Mouse (Mus musculus) cerebellum, adult 18-20 months (tissue): ENCODE measurements around the gene Grin2b.

ENCODE experiments used
- DNase-seq, 2 experiments: peaks; one replicate each; pipeline ENCODE4 v3.0.0; 2021

Grin2b gene

DNA sequence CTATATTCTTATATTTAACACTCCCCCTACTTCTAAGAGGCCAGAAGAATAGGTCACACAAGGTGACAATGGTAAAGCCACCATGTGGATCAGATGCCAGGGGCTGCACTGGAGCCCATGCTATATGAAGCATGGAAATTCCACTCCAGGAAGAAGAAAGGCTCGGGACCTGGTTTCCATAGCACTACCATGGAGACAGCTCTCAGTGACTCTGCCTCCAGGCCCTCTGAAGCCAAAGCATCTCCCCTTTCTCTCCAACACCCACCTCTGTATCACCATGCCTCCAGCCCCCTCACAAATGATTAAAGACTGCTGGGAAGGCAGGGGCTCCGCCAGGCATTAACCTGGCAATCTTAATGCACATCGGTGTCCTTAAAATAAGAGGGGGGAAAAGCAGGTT lies 179.4 kb downstream of the Grin2b start:
- no peak for DNase-seq

DNA sequence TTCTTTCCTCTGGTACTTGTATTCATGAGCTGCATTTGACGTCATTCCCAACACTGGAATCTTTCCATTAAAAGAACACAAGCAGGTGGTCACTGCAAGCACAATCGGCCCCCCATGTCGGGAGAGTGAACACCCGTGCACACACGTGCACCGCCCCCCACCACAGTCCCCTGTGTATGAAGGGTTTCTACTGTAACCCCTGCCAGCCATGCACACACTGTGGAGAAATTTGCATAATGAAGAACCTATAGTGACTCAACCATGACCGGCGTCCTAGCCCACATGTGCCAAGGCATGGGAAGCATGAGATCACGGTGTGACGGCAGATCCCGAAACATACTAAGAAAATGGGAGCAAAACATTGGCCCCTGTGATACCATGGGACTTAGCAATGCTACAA lies 179.9 kb downstream of the Grin2b start:
- no peak for DNase-seq

DNA sequence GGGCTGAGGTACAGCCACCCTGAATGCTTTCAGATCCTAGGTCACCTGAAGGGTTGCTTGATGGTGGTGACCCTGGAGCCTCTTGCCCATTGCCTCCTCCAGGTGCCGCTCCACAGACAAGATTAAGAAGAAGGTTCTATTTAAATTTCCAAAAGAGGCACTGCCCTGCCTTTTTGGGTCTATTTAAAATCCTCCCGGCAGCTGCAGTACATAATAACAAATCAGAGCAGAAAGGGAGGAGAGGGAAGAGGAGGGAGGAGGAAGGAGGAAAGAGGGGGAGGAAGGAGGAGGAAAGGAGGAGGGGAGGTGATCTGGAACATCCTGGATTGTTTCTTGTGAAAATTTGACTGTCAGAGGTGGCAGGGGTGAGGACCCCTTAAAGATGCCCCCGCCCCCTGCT lies 197.2 kb downstream of the Grin2b start:
- no peak for DNase-seq

DNA sequence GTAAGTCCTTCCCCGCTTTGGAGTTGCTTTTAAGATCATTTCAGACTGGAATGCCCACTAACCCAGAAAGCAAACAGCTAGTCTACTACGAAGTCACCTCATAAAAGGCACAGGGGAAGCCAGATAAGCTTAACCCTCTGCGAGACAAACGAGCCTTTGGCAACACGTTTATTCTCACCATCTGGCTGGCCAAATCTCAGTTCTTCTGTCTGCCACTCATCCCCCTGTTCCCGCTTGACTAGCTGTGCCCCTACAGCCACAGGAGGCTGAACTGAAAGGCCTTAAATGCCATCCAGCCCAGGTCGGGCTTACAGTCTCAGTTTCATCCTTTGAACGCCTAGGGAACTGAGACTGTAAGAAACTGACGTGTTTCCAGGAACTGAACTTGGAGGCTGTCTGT lies 200.8 kb downstream of the Grin2b start:
- peak in 1 of 2 experiments; percentile 8 for DNase-seq

DNA sequence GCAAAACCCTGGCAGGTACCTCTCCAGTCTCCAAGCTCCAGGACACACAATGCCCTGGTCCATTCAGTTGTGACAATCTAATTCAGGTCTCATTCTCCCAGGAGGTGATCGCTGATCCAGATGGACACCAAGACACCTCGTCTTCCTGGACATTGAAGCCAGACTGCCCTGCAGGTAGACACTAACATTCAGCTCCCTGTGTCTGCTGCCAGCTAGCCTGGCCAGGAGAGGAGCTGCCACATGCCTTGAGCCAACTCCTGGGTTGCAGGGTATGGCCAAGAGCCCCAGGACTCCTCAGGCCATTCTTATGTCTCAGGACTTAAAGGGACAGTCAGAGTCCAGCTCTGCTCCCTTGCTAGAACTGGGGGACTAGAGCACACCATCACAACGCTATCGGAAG lies 201.8 kb downstream of the Grin2b start:
- peak; percentile 80 to 88 for DNase-seq

DNA sequence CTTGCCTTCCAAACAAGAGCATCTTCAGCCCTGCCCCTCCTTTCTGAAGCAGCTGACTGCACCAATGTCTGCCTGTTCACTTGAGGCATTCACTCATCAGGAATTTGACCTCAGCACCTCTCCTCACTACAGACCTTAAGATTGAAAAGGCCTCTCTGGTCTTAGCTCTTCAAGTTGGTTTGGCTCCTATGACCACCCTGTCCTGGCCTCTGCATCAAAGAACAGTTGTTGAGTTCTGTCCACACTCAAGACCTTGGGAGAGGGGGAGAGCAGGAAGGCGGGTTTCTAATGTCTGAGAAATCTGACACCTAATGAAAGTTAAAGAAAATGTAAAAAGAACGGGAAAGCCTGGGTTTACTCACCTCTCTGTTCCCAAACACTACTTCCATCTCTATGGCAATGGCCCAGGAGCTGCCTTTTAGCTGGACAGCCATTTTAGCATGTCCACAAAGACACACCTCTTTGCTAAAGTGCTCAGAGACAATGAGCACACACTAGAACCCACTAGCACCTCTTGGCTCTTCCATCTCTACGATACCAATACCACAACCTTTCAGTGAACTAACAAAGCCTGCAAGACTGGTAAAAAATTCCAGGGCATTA lies 202.5 kb downstream of the Grin2b start:
- peak in 1 of 2 experiments; percentile 8 for DNase-seq

DNA sequence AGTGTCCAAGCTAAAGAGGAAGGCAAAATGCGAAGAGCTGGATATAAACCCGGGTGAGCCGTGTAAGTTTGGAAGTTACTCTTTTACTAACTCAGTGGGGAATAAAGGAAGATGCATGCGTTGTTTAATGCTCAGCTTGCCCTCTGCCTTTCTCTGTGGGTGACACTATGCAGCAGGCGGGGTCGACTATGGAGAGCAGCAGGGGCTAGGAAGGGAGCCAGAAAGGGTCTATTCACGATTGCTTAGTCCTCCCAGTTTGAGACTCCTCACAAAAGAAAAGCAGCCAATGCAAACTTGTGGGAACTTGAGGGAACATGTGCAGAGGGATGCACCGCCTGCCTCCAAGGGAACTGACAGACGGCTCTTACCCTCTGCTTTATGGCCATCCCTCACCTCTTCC lies 211.5 kb downstream of the Grin2b start:
- no peak for DNase-seq

DNA sequence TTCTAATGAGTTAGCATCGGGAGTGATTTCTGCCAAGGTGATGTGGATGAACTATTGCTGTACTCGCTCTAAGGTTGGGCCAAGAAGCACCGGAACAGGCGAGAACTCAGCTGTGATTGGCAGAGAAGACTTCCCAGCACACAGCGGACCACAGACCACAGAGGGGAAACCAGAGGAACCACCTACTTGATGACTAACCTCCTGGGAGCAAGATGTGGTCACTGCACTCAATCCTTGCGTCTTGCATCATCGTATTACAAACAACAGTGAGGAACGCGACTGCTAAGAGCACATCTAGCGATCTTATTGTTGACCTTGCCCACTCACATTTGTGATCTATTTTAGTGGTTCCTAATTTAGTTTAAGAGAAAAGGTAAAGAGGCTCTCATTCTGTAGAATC lies 213.7 kb downstream of the Grin2b start:
- no peak for DNase-seq

DNA sequence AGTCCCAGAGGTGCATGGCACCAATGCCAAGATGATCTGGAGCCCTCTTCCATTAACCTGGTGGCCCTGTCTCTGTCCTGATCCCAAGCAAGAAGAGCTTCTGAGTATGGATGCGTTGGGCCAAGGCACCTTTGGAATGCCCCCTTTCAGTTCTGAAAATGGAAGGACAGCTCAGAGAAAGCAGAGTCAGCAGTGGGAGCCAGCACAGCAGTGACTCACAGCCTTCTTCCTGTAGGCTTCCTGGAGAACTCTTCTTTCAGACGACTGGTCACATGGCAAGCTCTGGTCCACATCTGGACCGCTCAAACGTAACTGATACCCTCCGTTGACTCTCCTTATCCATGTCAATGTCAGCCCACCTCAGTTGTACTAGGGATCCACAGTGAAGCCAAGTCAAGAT lies 221.6 kb downstream of the Grin2b start:
- DNase-seq, result no peak

DNA sequence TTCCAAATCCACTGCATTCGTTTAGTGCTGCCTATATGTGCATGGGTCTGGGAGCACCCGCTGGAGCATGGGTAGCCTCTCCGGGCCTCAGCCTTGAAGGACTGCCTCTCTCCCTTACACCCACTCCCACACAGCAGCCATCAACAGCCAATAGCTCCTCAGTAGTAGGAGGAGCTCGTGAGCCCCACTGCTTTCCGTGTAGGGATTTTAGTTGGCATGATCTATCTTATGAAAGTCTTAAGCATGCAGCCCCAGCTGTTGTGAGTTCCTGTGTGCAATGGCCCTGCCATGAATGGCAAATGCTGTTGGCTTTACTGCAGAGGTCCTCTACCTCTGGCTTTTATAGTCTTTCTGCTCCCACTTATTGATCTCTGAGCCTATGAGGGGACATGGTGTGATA lies 227.8 kb downstream of the Grin2b start:
- DNase-seq, result no peak

DNA sequence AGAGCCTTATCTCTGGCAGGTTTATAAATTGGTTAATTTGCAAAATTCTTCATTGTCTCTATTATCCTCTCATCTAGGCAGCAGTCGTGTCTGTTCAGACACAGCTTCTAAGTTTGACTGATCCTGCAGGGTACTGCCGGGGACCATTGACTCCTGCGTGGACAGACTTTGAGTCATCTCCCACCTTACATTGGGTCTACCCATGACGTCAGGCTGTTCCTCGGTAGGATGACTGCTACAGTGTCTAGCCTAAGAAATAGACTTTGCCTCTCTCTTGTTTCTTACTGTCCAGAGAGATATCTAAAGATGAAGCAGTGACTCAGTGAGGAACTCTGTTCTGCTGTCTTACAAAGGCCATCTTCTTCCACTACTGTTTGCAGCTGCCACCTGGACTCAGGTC lies 229.0 kb downstream of the Grin2b start:
- DNase-seq, result no peak

DNA sequence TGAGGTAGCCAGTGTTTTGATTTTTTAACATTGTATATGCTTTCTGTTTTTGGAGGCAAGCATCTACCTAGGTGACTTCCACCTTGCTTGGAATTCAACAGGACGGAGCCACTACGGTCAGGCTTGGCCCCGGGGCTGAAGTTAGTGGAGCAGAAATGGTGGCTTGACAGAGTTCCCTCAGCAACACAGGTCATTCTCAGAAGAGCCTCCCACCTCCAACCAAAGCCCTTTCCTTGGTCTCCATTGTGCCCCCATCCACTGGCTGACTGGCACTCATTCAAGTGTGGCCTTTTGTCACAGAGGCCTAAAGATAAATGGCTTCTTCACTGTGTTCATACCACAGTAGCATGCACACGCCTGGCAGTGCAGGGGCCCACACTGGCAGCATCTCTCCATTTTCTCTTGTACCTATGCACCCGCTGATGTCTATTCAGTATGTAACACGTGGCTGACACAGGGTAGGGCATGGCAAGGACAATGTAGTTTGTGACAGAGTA lies 230.1 kb downstream of the Grin2b start:
- DNase-seq, result no peak

DNA sequence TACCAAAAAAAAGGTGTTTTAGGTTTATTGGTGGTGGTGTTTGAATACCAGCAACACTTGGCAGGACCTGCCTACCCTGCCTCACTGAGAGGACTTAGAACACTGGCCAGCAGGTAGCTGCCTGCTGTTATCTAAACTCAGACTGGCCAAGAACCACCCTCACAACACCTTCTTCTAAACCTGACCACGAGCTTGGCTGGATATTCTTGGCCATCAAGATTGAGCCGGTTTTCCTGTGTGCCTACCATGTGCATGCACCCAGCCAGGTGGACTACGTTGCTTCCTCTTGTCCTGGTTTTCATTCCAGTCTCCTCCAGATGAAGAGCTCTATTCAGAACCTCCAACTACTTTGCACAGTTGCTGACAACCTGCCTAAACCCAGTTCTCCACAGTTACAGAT lies 240.4 kb downstream of the Grin2b start:
- DNase-seq, result no peak

DNA sequence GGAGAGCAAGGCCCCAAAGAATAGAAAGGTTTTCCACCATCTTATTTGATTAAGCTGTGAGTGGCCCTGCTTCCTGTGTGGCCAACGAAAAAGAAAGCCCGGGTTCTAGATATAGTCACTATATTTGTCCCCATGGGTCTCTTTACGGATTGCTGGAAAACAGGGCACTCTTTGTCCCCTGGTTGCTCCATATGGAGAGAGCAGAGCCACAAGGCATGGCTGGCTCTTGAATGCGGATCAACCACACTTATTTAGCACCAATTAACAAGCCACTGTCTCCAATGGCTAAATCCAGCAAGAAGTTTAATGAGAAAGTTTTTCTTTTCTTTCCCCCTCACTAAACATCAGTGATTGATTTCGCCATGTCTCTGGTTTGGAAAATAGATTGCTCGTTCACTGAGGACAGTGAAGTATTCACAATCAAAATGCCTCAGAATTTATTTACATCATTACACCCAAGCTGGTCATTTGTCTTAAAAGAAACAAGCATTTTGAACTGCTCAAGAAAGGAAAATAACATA lies 240.9 kb downstream of the Grin2b start:
- no peak for DNase-seq

DNA sequence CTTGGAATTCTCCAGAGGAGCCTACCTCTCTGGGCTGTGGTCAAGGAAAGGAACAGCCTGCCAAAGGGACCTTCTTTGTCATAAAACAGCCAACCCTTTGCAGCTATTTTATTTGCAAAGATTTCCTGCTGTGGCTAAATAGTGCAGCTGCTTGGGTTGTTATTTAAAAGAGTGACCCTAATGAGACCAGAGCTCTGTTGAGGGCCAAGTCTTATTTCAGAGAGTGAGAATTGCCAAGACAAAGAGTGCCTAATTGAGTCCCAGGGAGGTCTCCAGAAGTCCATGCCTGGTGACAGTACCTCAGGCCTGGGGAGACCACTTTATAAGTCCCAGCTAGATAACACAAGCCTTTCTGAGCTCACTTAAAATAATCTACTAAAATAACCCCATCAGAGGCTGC lies 255.6 kb downstream of the Grin2b start:
- DNase-seq, result no peak

DNA sequence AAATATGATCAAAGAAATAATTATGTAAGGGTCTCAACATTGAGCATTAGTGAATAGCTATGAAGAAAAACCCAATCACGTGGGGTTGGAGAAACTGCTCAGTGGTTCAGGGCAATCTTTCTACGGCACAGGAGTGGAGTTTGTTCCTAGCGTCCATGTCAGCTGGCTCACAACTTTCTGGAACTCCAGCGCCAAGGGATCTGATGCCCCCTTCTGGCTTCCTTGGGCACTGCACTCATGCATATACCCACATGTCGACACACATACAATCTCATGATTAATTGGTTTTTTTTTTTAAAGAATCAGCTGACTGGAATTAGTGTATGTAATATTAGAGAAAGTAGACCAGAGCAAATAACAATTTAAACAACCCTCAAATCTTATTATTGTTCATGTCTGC lies 258.7 kb downstream of the Grin2b start:
- no peak for DNase-seq

DNA sequence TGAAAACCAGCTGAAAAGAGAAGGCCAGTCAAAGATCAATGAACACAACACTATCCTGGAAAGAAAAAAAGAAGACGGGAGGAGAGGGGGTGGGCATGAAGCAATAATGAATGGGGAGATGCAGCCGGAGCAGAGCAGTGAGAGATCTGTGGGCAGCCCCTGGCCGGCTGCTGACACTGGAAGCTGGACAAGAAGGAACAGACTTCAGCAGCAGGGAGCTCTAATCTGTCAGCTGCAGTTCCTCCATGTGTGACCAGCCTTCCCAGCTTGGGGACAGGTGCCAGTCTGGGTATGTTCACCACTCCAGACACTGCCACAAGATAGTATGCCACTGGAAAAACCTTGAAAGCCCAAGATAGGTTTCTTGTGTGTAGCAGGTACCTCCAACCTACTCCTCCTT lies 261.2 kb downstream of the Grin2b start:
- no peak for DNase-seq

DNA sequence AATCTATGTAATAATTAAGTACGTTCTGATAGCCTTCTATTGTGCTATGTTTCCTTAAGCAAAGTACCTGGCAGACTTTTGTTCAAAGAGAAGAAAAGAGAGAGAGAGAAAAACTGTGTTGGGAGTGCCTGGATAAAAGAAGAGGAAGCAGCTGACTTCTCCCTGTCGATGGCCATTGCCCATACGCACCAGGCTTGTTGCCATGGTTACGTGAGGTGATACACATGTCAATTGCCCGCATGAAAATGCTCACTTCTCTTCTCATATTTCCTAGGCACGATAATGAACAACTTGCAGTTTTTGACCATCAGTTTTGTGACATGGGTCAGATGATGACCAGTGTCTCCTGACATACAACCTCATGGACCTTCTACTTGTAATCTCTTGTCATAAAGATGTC lies 262.2 kb downstream of the Grin2b start:
- no peak for DNase-seq

DNA sequence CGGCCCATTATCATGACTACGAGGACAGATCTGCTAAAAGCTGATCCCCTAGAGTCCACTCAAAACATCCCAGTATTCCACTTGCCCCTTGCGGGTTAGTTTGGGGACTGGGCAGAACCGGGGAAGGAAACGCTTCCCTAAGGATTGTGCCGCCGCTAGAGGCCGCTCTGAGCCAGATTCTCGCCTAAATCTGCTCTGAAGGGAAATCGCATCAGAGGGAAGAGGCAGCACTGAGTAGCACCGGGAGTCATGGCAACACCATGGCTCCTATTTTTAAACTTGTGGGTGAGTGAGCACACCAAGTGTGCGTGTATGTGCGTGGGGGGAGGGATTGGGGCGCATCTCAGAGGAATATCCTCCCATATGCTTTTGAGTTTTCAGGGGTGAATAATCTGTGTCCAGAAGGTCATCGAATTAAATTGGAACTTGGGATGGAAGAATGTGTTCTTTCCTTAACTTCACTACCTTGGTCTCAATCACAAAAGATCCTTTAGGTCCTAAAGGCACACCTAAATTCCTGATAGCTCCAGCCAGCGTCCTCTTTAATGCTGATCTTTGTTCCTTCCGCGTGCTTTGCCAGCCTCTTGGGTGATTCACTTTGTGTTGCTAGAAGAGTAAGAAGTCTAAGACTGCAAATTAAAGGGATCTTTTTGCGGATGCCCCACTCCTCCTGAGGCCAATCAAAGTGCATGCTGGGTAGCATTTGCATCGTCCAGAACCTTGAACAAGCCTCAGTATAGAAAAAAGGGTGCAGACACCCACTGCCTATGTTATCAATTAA lies 265.6 kb downstream of the Grin2b start:
- peak; percentile 76 to 80 for DNase-seq

DNA sequence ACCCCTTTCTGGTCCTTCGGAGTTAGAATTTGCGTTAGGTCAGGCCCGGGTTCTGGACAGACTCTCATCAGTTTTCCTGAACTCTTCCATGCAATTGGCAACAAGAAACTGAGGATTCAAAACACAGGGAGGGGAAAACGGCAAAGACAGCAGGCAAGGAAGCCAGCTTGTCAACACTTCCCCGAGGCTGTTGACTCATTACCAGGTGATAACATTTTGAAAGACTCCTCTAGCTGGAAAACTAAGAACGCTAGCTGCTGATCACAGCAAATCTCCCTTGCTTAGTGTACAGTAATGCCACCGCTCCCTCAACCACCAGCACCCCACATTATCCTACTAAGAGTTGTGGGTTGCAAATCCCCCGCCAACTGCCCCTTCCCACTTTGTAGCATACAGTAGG lies 266.2 kb downstream of the Grin2b start:
- no peak for DNase-seq

DNA sequence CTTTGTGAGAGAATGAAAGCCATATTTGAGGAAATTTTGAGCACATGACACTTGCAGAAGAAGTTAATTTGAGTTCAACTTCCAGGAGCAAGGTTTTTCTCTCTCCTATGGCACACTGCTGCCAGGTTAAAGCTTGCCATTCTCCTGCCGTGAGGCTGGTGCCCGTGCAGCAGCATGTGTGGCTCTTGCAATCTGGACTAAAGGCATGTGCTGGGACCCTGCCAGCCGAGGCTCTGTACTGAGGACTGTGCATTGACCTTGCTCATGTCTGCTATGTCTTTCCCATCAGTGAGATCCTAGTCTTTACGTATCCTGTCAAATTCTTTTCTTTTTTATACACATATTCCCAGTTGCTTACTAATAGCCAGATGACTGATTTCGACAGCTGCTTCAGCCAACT lies 268.9 kb downstream of the Grin2b start:
- DNase-seq, result no peak

DNA sequence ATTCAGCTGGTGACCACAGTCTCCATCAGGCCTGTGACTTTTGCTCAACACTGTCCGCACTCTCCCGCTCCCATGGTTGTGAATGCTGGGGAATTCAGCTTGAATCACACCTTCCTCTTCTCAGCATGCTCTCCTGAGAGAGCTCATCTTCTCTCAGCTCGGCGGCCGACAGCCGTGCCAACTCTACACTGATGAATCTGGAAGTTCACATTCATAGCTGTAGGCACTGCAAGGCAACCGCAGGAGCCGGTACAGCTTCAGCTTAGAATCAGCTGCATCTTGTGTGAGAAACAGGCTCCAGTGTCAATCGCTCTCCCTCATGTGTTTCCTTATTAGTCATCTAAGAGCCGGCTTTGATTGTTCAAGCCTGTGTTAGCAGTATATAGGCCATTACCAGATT lies 272.9 kb downstream of the Grin2b start:
- no peak for DNase-seq

DNA sequence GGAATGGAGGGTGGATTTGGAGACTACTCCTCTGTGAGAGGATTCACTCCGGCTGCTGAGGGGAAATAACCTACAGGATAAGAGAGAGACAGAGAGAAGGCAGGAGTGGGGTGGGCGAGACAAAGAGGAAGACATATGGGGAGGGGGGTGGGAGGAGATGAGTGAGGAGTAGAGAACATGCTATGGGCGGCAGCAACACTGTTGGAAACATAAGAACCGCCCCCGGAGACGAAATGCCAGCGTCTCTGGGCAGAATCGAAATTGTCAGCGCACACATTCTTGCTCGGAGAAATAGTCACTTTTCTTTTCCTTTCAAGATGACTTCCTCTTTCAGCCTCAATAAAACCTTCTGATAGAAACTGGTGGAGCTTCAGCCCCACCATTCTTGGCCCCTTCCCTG lies 274.1 kb downstream of the Grin2b start:
- DNase-seq, result no peak

DNA sequence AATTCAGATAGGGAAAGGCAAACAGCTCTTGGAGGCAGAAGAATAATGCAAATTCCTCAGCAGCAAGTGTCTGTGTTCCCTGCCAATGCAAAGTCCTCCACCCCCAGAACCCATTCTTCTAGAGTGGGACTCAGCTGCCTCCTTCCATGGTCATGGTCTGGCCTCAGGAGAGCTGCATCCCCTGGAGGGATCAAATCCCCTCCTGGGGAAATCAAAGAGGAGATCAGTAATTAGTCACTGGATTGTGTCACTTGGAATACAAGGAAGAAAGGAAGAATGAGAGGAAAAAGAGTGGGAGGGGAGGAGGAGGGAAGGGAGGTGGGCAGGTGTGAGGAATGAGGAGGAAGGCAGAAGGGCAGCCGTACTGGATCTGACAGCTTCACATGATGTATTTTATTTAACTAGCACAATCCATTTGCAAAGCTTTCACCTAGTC lies 278.5 kb downstream of the Grin2b start:
- no peak for DNase-seq

DNA sequence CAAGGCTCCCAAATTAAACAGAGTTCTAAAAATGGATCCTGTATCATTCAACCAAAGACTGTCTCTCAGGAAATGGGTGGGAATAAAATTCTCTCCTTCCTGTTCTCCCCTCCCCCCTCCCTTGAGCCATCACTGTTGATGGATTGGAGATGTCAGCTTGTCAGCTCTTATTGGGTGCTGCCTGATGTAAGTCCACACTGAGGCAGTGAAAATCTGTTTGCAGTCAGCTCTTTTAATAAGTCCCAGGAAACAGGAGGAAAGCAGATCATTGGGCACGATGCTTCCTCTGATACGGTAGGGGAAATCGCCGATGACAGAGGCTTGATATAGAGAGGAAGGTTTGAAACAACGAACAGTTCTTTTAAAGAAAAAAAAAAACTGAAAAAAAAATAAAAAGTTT lies 290.7 kb downstream of the Grin2b start:
- no peak for DNase-seq
